Mouse (Mus musculus): ENCODE results near the gene Ralgps2.

- TF ChIP-seq GATA1 (IDR thresholded peaks at IDR 0.05; ENCODE audit: borderline replicate concordance, low read length) (no peak), FLI1 (IDR thresholded peaks at IDR 0.05; ENCODE audit: low read length) (no peak)
Measured at GRCm38 (mm10) chr1:156986641-156987345, 47.4 kb upstream of the Ralgps2 start.
